Mouse (Mus musculus) c-Kit-negative CD71-positive TER-119-positive erythroid progenitor cells, embryonic 14.5 days (primary cell): ENCODE data around the gene Fasl.

Source experiments
- DNase-seq: peaks from one replicate; pipeline ENCODE4 v3.0.0-alpha.2; 2013; ENCODE audit warnings: low read depth, low spot score

Gene Fasl

GRCm38 (mm10) chr1:161788339-161788738, at the start of gene Fasl:
Gene Fasl (minus strand): TSS chr1:161788495.
- no peak for DNase-seq

- DNase-seq = no peak
Measured at GRCm38 (mm10) chr1:161826677-161827076, 38.4 kb upstream of the Fasl start.

- no peak for DNase-seq
Measured at GRCm38 (mm10) chr1:161809428-161809827, 21.1 kb upstream of the Fasl start.

GRCm38 (mm10) chr1:161808980-161809379, 20.7 kb upstream of the Fasl start:
- DNase-seq = no peak

GRCm38 (mm10) chr1:161804541-161804971, 16.3 kb upstream of the Fasl start:
- DNase-seq = no peak

GRCm38 (mm10) chr1:161801321-161801720, 13.0 kb upstream of the Fasl start:
- DNase-seq = no peak

GRCm38 (mm10) chr1:161800256-161800655, 12.0 kb upstream of the Fasl start:
- DNase-seq = no peak

- DNase-seq = peak; percentile 45
Measured at GRCm38 (mm10) chr1:161799791-161800190, 11.5 kb upstream of the Fasl start.

- no peak for DNase-seq
Measured at GRCm38 (mm10) chr1:161798866-161799265, 10.6 kb upstream of the Fasl start.

- DNase-seq = no peak
Measured at GRCm38 (mm10) chr1:161794447-161795211, 6.3 kb upstream of the Fasl start.

- DNase-seq = peak; percentile 22
Measured at GRCm38 (mm10) chr1:161793321-161793720, 5.0 kb upstream of the Fasl start.

GRCm38 (mm10) chr1:161792687-161792969, 4.3 kb upstream of the Fasl start:
- DNase-seq = peak; percentile 55

- peak; percentile 44 for DNase-seq
Measured at GRCm38 (mm10) chr1:161791854-161792686, 3.8 kb upstream of the Fasl start.

GRCm38 (mm10) chr1:161782725-161783124, 5.6 kb downstream of the Fasl start:
- no peak for DNase-seq

- DNase-seq = no peak
Measured at GRCm38 (mm10) chr1:161781594-161781993, 6.7 kb downstream of the Fasl start.

- DNase-seq = no peak
Measured at GRCm38 (mm10) chr1:161779057-161779456, 9.2 kb downstream of the Fasl start.

GRCm38 (mm10) chr1:161775151-161775550, 13.1 kb downstream of the Fasl start:
- DNase-seq = no peak

GRCm38 (mm10) chr1:161771293-161771692, 17.0 kb downstream of the Fasl start:
- DNase-seq = no peak

- no peak for DNase-seq
Measured at GRCm38 (mm10) chr1:161769329-161769728, 19.0 kb downstream of the Fasl start.

- DNase-seq = no peak
Measured at GRCm38 (mm10) chr1:161767101-161767524, 21.2 kb downstream of the Fasl start.

GRCm38 (mm10) chr1:161766656-161767055, 21.6 kb downstream of the Fasl start:
- peak; percentile 63 for DNase-seq

- DNase-seq = no peak
Measured at GRCm38 (mm10) chr1:161765932-161766331, 22.4 kb downstream of the Fasl start.

GRCm38 (mm10) chr1:161764964-161765363, 23.3 kb downstream of the Fasl start:
- no peak for DNase-seq
